8 mouse cellular contexts compared by ENCODE assay signal in the genomic region with DNA sequence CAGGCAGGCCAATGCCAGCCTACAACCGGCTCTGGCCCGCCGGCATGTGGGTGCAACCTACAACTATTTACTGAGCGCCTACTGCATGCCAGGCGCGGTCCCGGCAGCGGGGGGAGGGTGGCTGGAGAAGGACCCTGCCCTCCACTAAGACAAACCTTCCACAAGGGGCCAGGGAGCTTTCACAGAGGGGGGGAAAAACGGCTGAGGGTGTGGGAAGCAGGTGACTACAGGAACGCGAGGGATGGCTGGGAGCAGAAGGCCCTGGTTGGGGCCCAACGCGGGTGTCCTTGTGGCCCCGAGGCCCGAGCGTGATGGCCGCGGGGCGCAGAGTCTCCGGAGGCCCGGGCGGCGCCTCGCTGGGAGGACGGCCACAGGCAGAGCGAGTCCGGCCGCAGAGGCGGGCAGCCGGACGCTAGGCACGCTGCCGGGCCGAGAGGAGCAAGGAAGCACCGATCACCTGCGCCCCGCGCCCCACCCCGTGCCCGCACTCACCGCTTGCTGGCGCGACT. TPM values are rescaled to one million over a fixed set of nuclear protein-coding genes. Genes with fewer than 3 reads are reported as not detected.
DNase-seq lines count a peak whose midpoint lies in the region; ATAC-seq and TF ChIP-seq lines count a peak whose summit lies in the region.

No protein-coding gene starts in this region.

- H3K36me3 ChIP-seq in ES-Bruce4 (ENCODE audit: control insufficient read depth, insufficient read depth, low read length, poor library complexity, severe bottlenecking): peaks cover 13% of the 10 kb centered on the region
- peaks cover 34% of the 10 kb centered on the region for H3K36me3 ChIP-seq in embryonic facial prominence, embryonic 14.5 days (ENCODE audit: control insufficient read depth, insufficient read depth, low read length)
- H3K36me3 ChIP-seq in hindbrain, embryonic 12.5 days: peaks cover 34% of the 10 kb centered on the region
- peaks cover 18% of the 10 kb centered on the region for H3K36me3 ChIP-seq in limb, embryonic 11.5 days (ENCODE audit: control insufficient read depth, insufficient read depth, low read length)

- H3K4me2 ChIP-seq in embryonic facial prominence, embryonic 14.5 days (ENCODE audit: low read depth, low read length): peak overlapping the region; percentile 99
- H3K4me2 ChIP-seq in hindbrain, embryonic 12.5 days (replicated peaks): peak overlapping the region; percentile 94
- H3K4me2 ChIP-seq in limb, embryonic 11.5 days (ENCODE audit: low read depth, severe bottlenecking): peak overlapping the region; percentile 92

- no peaks in the 10 kb centered on the region for H3K27me3 ChIP-seq in ES-Bruce4 (ENCODE audit: control insufficient read depth, insufficient read depth, low read length, poor library complexity, severe bottlenecking)
- H3K27me3 ChIP-seq in embryonic facial prominence, embryonic 14.5 days (replicated peaks; ENCODE audit: control insufficient read depth, insufficient read depth, low read length): no peaks in the 10 kb centered on the region
- no peaks in the 10 kb centered on the region for H3K27me3 ChIP-seq in hindbrain, embryonic 12.5 days
- H3K27me3 ChIP-seq in limb, embryonic 11.5 days (ENCODE audit: control insufficient read depth, insufficient read depth, low read length): no peaks in the 10 kb centered on the region

- peak overlapping the region; percentile 34; the same call in 1 of the 2 replicates for H3K27ac ChIP-seq in ES-Bruce4 (ENCODE audit: insufficient read depth, low read length)
- H3K27ac ChIP-seq in embryonic facial prominence, embryonic 14.5 days (replicated peaks; ENCODE audit: low read depth, low read length): peak overlapping the region; percentile 83
- H3K27ac ChIP-seq in hindbrain, embryonic 12.5 days: peak overlapping the region; percentile 85
- H3K27ac ChIP-seq in limb, embryonic 11.5 days (replicated peaks; ENCODE audit: low read depth, low read length): peak overlapping the region; percentile 33; the same call in 1 of the 2 replicates

- peak overlapping the region; percentile 90 for H3K9ac ChIP-seq in ES-Bruce4 (ENCODE audit: low read depth, poor library complexity, severe bottlenecking)
- peak overlapping the region; percentile 92 for H3K9ac ChIP-seq in embryonic facial prominence, embryonic 14.5 days (ENCODE audit: low read depth, low read length)
- H3K9ac ChIP-seq in hindbrain, embryonic 12.5 days: peak overlapping the region; percentile 93
- H3K9ac ChIP-seq in limb, embryonic 11.5 days (ENCODE audit: low read length): peak overlapping the region; percentile 85

- DNase-seq in frontal cortex, postnatal 25 days (ENCODE audit: low spot score in 2 of 2): no peak
- DNase-seq in embryonic facial prominence, embryonic 14.5 days (ENCODE audit: low spot score): peak; percentile 65
- peak; percentile 55 for DNase-seq in limb, embryonic 11.5 days (ENCODE audit: low spot score)
- peak; percentile 39 for DNase-seq in mesoderm, embryonic 11.5 days (ENCODE audit: low read depth, low spot score)
- DNase-seq in testis, postnatal 10 days (ENCODE audit: low spot score): peak; percentile 69

- H3K4me1 ChIP-seq in ES-Bruce4 (ENCODE audit: control insufficient read depth, insufficient read depth, low read length): peaks cover 7% of the 10 kb centered on the region
- H3K4me1 ChIP-seq in embryonic facial prominence, embryonic 14.5 days (ENCODE audit: control insufficient read depth, insufficient read depth, low read length): peaks cover 11% of the 10 kb centered on the region
- H3K4me1 ChIP-seq in hindbrain, embryonic 12.5 days: peaks cover 27% of the 10 kb centered on the region
- peaks cover 8% of the 10 kb centered on the region for H3K4me1 ChIP-seq in limb, embryonic 11.5 days (ENCODE audit: control insufficient read depth, insufficient read depth, low read length)

- WGBS in embryonic facial prominence, embryonic 14.5 days: under 1% methylated on average over 21 of the region's 43 CpGs
- 1% methylated on average over 41 of the region's 43 CpGs for WGBS in hindbrain, embryonic 12.5 days
- under 1% methylated on average over 30 of the region's 43 CpGs for WGBS in limb, embryonic 11.5 days

- ATAC-seq in frontal cortex, adult (ENCODE audit: low TSS enrichment): peak; percentile 11; the same call in 1 of the 2 replicates
- ATAC-seq in embryonic facial prominence, embryonic 14.5 days (ENCODE audit: low read depth): peak; percentile 38
- peak; percentile 15 for ATAC-seq in hindbrain, embryonic 12.5 days (ENCODE audit: low FRiP score)
- ATAC-seq in limb, embryonic 11.5 days (ENCODE audit: insufficient number of reproducible peaks, low FRiP score, low TSS enrichment, low read depth): peak; percentile 7; the same call in 1 of the 2 replicates

- H3K4me3 ChIP-seq in ES-Bruce4 (ENCODE audit: low read depth, low read length): peak overlapping the region; percentile 93
- peak overlapping the region; percentile 92 for H3K4me3 ChIP-seq in embryonic facial prominence, embryonic 14.5 days (ENCODE audit: low read depth, low read length)
- H3K4me3 ChIP-seq in hindbrain, embryonic 12.5 days: peak overlapping the region; percentile 97
- H3K4me3 ChIP-seq in limb, embryonic 11.5 days (ENCODE audit: low read depth, low read length): peak overlapping the region; percentile 89

- H3K9me3 ChIP-seq in ES-Bruce4 (replicated peaks; ENCODE audit: control insufficient read depth, insufficient read depth, low read length, poor library complexity, severe bottlenecking): no peaks in the 10 kb centered on the region
- H3K9me3 ChIP-seq in embryonic facial prominence, embryonic 14.5 days (ENCODE audit: control insufficient read depth, low read length): no peaks in the 10 kb centered on the region
- no peaks in the 10 kb centered on the region for H3K9me3 ChIP-seq in hindbrain, embryonic 12.5 days (replicated peaks)
- H3K9me3 ChIP-seq in limb, embryonic 11.5 days (ENCODE audit: control insufficient read depth, low read length): no peaks in the 10 kb centered on the region

- no peak for TF ChIP-seq EP300 in ES-Bruce4 (IDR thresholded peaks at IDR 0.05; ENCODE audit: insufficient read depth, low read depth, low read length)

- TF ChIP-seq CTCF in ES-Bruce4 (IDR thresholded peaks at IDR 0.05; ENCODE audit: low read depth, low read length): no peak

- TF ChIP-seq POLR2A in ES-Bruce4 (IDR thresholded peaks at IDR 0.05; ENCODE audit: insufficient read depth, low read length): no peak

RNA-seq across cellular contexts. Expression of gene Hras, which starts 0.4 kb away (rescaled TPM):
- polyA plus RNA-seq in ES-Bruce4 (2011; ENCODE audit: insufficient read depth, insufficient read length, low read depth, missing spikeins): 50.5 and 51.8 TPM in 2 replicates
- 122 and 142 TPM in 2 replicates for polyA plus RNA-seq in embryonic facial prominence, embryonic 14.5 days (2014; fragmentation: Nextera tagmentation; extraction: Ambion mirVana)
- 95.1 and 103 TPM in 2 replicates for polyA plus RNA-seq in hindbrain, embryonic 12.5 days (2016; fragmentation: Nextera tagmentation; extraction: Ambion mirVana)
- 98.7 and 99.1 TPM in 2 replicates for polyA plus RNA-seq in limb, embryonic 11.5 days (2014; fragmentation: Nextera tagmentation; extraction: Ambion mirVana)

RNA-seq across cellular contexts. Expression of gene Lrrc56, which starts 0.6 kb away (rescaled TPM):
- polyA plus RNA-seq in ES-Bruce4 (2011; ENCODE audit: insufficient read depth, insufficient read length, low read depth, missing spikeins): 3.3 and 3.4 TPM in 2 replicates
- 6.0 and 7.2 TPM in 2 replicates for polyA plus RNA-seq in embryonic facial prominence, embryonic 14.5 days (2014; fragmentation: Nextera tagmentation; extraction: Ambion mirVana)
- polyA plus RNA-seq in hindbrain, embryonic 12.5 days (2016; fragmentation: Nextera tagmentation; extraction: Ambion mirVana): 10.8 and 12.2 TPM in 2 replicates
- polyA plus RNA-seq in limb, embryonic 11.5 days (2014; fragmentation: Nextera tagmentation; extraction: Ambion mirVana): 11.7 and 12.5 TPM in 2 replicates

RNA-seq across cellular contexts. Expression of gene Lmntd2, which starts 20.5 kb away (rescaled TPM):
- polyA plus RNA-seq in ES-Bruce4 (2011; ENCODE audit: insufficient read depth, insufficient read length, low read depth, missing spikeins): 5.9 and 6.6 TPM in 2 replicates
- 1.3 and 1.5 TPM in 2 replicates for polyA plus RNA-seq in embryonic facial prominence, embryonic 14.5 days (2014; fragmentation: Nextera tagmentation; extraction: Ambion mirVana)
- polyA plus RNA-seq in hindbrain, embryonic 12.5 days (2016; fragmentation: Nextera tagmentation; extraction: Ambion mirVana): 3.3 and 3.9 TPM in 2 replicates
- polyA plus RNA-seq in limb, embryonic 11.5 days (2014; fragmentation: Nextera tagmentation; extraction: Ambion mirVana): 3.8 and 5.1 TPM in 2 replicates

RNA-seq across cellular contexts. Expression of gene Rnh1, which starts 20.7 kb away (rescaled TPM):
- 44.8 and 48.5 TPM in 2 replicates for polyA plus RNA-seq in ES-Bruce4 (2011; ENCODE audit: insufficient read depth, insufficient read length, low read depth, missing spikeins)
- 160 and 166 TPM in 2 replicates for polyA plus RNA-seq in embryonic facial prominence, embryonic 14.5 days (2014; fragmentation: Nextera tagmentation; extraction: Ambion mirVana)
- polyA plus RNA-seq in hindbrain, embryonic 12.5 days (2016; fragmentation: Nextera tagmentation; extraction: Ambion mirVana): 61.0 and 61.9 TPM in 2 replicates
- polyA plus RNA-seq in limb, embryonic 11.5 days (2014; fragmentation: Nextera tagmentation; extraction: Ambion mirVana): 82.9 and 88.3 TPM in 2 replicates

RNA-seq across cellular contexts. Expression of gene Rassf7, which starts 22.3 kb away (rescaled TPM):
- 29.6 and 36.3 TPM in 2 replicates for polyA plus RNA-seq in ES-Bruce4 (2011; ENCODE audit: insufficient read depth, insufficient read length, low read depth, missing spikeins)
- polyA plus RNA-seq in embryonic facial prominence, embryonic 14.5 days (2014; fragmentation: Nextera tagmentation; extraction: Ambion mirVana): 26.7 and 30.2 TPM in 2 replicates
- 34.7 and 35.6 TPM in 2 replicates for polyA plus RNA-seq in hindbrain, embryonic 12.5 days (2016; fragmentation: Nextera tagmentation; extraction: Ambion mirVana)
- polyA plus RNA-seq in limb, embryonic 11.5 days (2014; fragmentation: Nextera tagmentation; extraction: Ambion mirVana): 32.5 and 38.8 TPM in 2 replicates

Comparison
In these comparisons a context has a peak if more than half of its experiments do, and no peak if none do; other contexts are left out.
1. DNase-seq: peak in embryonic facial prominence, embryonic 14.5 days (single experiment), limb, embryonic 11.5 days (single experiment), mesoderm, embryonic 11.5 days (single experiment) and testis, postnatal 10 days (single experiment); none in frontal cortex, postnatal 25 days (0 of 2).
2. H3K27ac ChIP-seq: peak in every context shown above with its lines; median percentile 85 in hindbrain, embryonic 12.5 days; 83 in embryonic facial prominence, embryonic 14.5 days; 34 in ES-Bruce4; 33 in limb, embryonic 11.5 days.
3. Peak in every context shown above with its lines, with median percentiles within 50 percentile points of each other: ATAC-seq, H3K4me3 ChIP-seq, H3K9ac ChIP-seq and H3K4me2 ChIP-seq.